In genomic region chr17:25874721-25875170, GRCm38 (mm10) we compare ENCODE assay signal across 8 mouse cellular contexts. TPM values are rescaled to one million over a fixed set of nuclear protein-coding genes. Genes with fewer than 3 reads are reported as not detected.
DNase-seq lines count a peak whose midpoint lies in the region; ATAC-seq and TF ChIP-seq lines count a peak whose summit lies in the region.

Gene Mettl26, plus strand, starts transcription at chr17:25875074.

- H3K27ac ChIP-seq in bone marrow, adult 2 months (ENCODE audit: control insufficient read depth, insufficient read depth, low read depth, low read length, poor library complexity), result peak within 1 kb of the TSS; percentile 70
- H3K27ac ChIP-seq in embryonic facial prominence, embryonic 14.5 days (replicated peaks; ENCODE audit: low read depth, low read length), result peak within 1 kb of the TSS; percentile 94
- peak within 1 kb of the TSS; percentile 91 for H3K27ac ChIP-seq in heart, adult 2 months
- peak within 1 kb of the TSS; percentile 91 for H3K27ac ChIP-seq in kidney, adult 2 months (ENCODE audit: insufficient read depth, low read depth, low read length)
- peak within 1 kb of the TSS; percentile 53 for H3K27ac ChIP-seq in limb, embryonic 11.5 days (replicated peaks; ENCODE audit: low read depth, low read length)
- peak within 1 kb of the TSS; percentile 95 for H3K27ac ChIP-seq in midbrain, embryonic 13.5 days
- H3K27ac ChIP-seq in small intestine, adult 2 months (ENCODE audit: insufficient read depth, low read depth, low read length), result peak within 1 kb of the TSS; percentile 71

- TF ChIP-seq POLR2A in bone marrow, adult 2 months (IDR thresholded peaks at IDR 0.05; ENCODE audit: borderline replicate concordance, control insufficient read depth, low read depth, low read length), result no peak
- no peak for TF ChIP-seq POLR2A in heart, adult 2 months (IDR thresholded peaks at IDR 0.05; ENCODE audit: insufficient read depth, low read depth, low read length)
- TF ChIP-seq POLR2A in kidney, adult 2 months (IDR thresholded peaks at IDR 0.05; ENCODE audit: low read depth, low read length), result no peak
- TF ChIP-seq POLR2A in small intestine, adult 2 months (IDR thresholded peaks at IDR 0.05; ENCODE audit: low read depth, low read length), result no peak

- intact Hi-C loops in heart, adult 2 months (cut with DNase I), result no loop called here

- peak; percentile 18; the same call in 1 of the 2 replicates for TF ChIP-seq CTCF in bone marrow, adult 2 months (IDR thresholded peaks at IDR 0.05; ENCODE audit: control insufficient read depth, insufficient read depth, low read length)
- peak; percentile 50; the same call in 1 of the 2 replicates for TF ChIP-seq CTCF in heart, adult 2 months (IDR thresholded peaks at IDR 0.05)
- no peak for TF ChIP-seq CTCF in kidney, adult 2 months (conservative IDR thresholded peaks at IDR 0.05; ENCODE audit: insufficient read depth, insufficient read length, low read depth, low read length)
- TF ChIP-seq CTCF in small intestine, adult 2 months (IDR thresholded peaks at IDR 0.05; ENCODE audit: extremely low read depth, insufficient read length, insufficient replicate concordance, low read depth, low read length), result no peak

- TF ChIP-seq EP300 in heart, adult 2 months (IDR thresholded peaks at IDR 0.05; ENCODE audit: insufficient read depth, low read depth, low read length), result peak; percentile 82

- peaks cover 5% of the 10 kb centered on the region for H3K4me1 ChIP-seq in bone marrow, adult 2 months (ENCODE audit: control insufficient read depth, insufficient read depth, low read length)
- H3K4me1 ChIP-seq in embryonic facial prominence, embryonic 14.5 days (ENCODE audit: control insufficient read depth, insufficient read depth, low read length), result peaks cover 7% of the 10 kb centered on the region; the same call in 1 of the 2 replicates
- peaks cover 6% of the 10 kb centered on the region; the same call in 1 of the 2 replicates for H3K4me1 ChIP-seq in heart, adult 2 months (ENCODE audit: control insufficient read depth, insufficient read depth, low read length)
- H3K4me1 ChIP-seq in kidney, adult 2 months (ENCODE audit: control insufficient read depth, insufficient read depth, low read length), result peaks cover 36% of the 10 kb centered on the region; the same call in 1 of the 2 replicates
- peaks cover 11% of the 10 kb centered on the region for H3K4me1 ChIP-seq in limb, embryonic 11.5 days (ENCODE audit: control insufficient read depth, insufficient read depth, low read length)
- H3K4me1 ChIP-seq in midbrain, embryonic 13.5 days (replicated peaks), result peaks cover 26% of the 10 kb centered on the region
- peaks cover 10% of the 10 kb centered on the region for H3K4me1 ChIP-seq in small intestine, adult 2 months (ENCODE audit: control insufficient read depth, insufficient read depth, insufficient read length, low read length)

- peak within 1 kb of the TSS; percentile 78 for H3K9ac ChIP-seq in embryonic facial prominence, embryonic 14.5 days (ENCODE audit: low read depth, low read length)
- peak within 1 kb of the TSS; percentile 82 for H3K9ac ChIP-seq in heart, adult 2 months (ENCODE audit: low read depth, low read length)
- H3K9ac ChIP-seq in limb, embryonic 11.5 days (ENCODE audit: low read length), result peak within 1 kb of the TSS; percentile 72
- H3K9ac ChIP-seq in midbrain, embryonic 13.5 days (replicated peaks), result peak within 1 kb of the TSS; percentile 90

- under 1% methylated on average over 25 of the region's 25 CpGs for WGBS in bone marrow, adult 2 months
- 1% methylated on average over 25 of the region's 25 CpGs for WGBS in embryonic facial prominence, embryonic 14.5 days
- under 1% methylated on average over 25 of the region's 25 CpGs for WGBS in heart, adult 2 months
- under 1% methylated on average over 25 of the region's 25 CpGs for WGBS in kidney, adult 2 months
- under 1% methylated on average over 25 of the region's 25 CpGs for WGBS in limb, embryonic 11.5 days
- under 1% methylated on average over 25 of the region's 25 CpGs for WGBS in midbrain, embryonic 13.5 days
- under 1% methylated on average over 25 of the region's 25 CpGs for WGBS in small intestine, adult 2 months

- H3K36me3 ChIP-seq in embryonic facial prominence, embryonic 14.5 days (ENCODE audit: control insufficient read depth, insufficient read depth, low read length), result peaks cover 15% of the 10 kb centered on the region
- H3K36me3 ChIP-seq in heart, adult 2 months (ENCODE audit: control insufficient read depth, insufficient read depth, low read length), result no peaks in the 10 kb centered on the region
- H3K36me3 ChIP-seq in kidney, adult 2 months (ENCODE audit: control insufficient read depth, insufficient read depth, low read length), result no peaks in the 10 kb centered on the region
- H3K36me3 ChIP-seq in limb, embryonic 11.5 days (ENCODE audit: control insufficient read depth, insufficient read depth, low read length), result 0 out of 2 replicates have a peak, but pooled peaks cover 4% of the 10 kb centered on the region
- H3K36me3 ChIP-seq in midbrain, embryonic 13.5 days, result peaks cover 23% of the 10 kb centered on the region
- peaks cover 8% of the 10 kb centered on the region; the same call in 1 of the 2 replicates for H3K36me3 ChIP-seq in small intestine, adult 2 months (ENCODE audit: control insufficient read depth, insufficient read depth, low read length)

- peak; percentile 94 for DNase-seq in A20 (ENCODE audit: low read depth, low spot score)
- DNase-seq in embryonic facial prominence, embryonic 14.5 days (ENCODE audit: low spot score), result peak; percentile 94
- DNase-seq in heart, adult 2 months, result peak; percentile 92 to 95
- DNase-seq in kidney, adult 2 months, result peak; percentile 96
- DNase-seq in limb, embryonic 11.5 days (ENCODE audit: low spot score), result peak; percentile 100

- no peaks in the 10 kb centered on the region for H3K27me3 ChIP-seq in embryonic facial prominence, embryonic 14.5 days (replicated peaks; ENCODE audit: control insufficient read depth, insufficient read depth, low read length)
- no peaks in the 10 kb centered on the region for H3K27me3 ChIP-seq in heart, adult 2 months (ENCODE audit: control insufficient read depth, insufficient read depth, low read length)
- H3K27me3 ChIP-seq in kidney, adult 2 months (replicated peaks; ENCODE audit: control insufficient read depth, insufficient read depth, low read length), result no peaks in the 10 kb centered on the region
- no peaks in the 10 kb centered on the region for H3K27me3 ChIP-seq in limb, embryonic 11.5 days (ENCODE audit: control insufficient read depth, insufficient read depth, low read length)
- no peaks in the 10 kb centered on the region for H3K27me3 ChIP-seq in midbrain, embryonic 13.5 days
- no peaks in the 10 kb centered on the region for H3K27me3 ChIP-seq in small intestine, adult 2 months (ENCODE audit: control insufficient read depth, insufficient read depth, low read length)

- ATAC-seq in embryonic facial prominence, embryonic 14.5 days (ENCODE audit: low read depth), result peak; percentile 80
- peak; percentile 55; the same call in 1 of the 2 replicates for ATAC-seq in limb, embryonic 11.5 days (ENCODE audit: insufficient number of reproducible peaks, low FRiP score, low TSS enrichment, low read depth)
- ATAC-seq in midbrain, embryonic 13.5 days, result peak; percentile 53

- H3K4me3 ChIP-seq in bone marrow, adult 2 months (replicated peaks; ENCODE audit: control insufficient read depth, low read depth, low read length), result peak within 1 kb of the TSS; percentile 99
- peak within 1 kb of the TSS; percentile 79 for H3K4me3 ChIP-seq in embryonic facial prominence, embryonic 14.5 days (ENCODE audit: low read depth, low read length)
- peak within 1 kb of the TSS; percentile 82 for H3K4me3 ChIP-seq in heart, adult 2 months
- H3K4me3 ChIP-seq in kidney, adult 2 months (ENCODE audit: insufficient read depth, low read depth, low read length), result peak within 1 kb of the TSS; percentile 99
- H3K4me3 ChIP-seq in limb, embryonic 11.5 days (ENCODE audit: low read depth, low read length), result peak within 1 kb of the TSS; percentile 76
- peak within 1 kb of the TSS; percentile 80 for H3K4me3 ChIP-seq in midbrain, embryonic 13.5 days (replicated peaks)
- peak within 1 kb of the TSS; percentile 78 for H3K4me3 ChIP-seq in small intestine, adult 2 months (ENCODE audit: low read depth, low read length)

- H3K4me2 ChIP-seq in embryonic facial prominence, embryonic 14.5 days (ENCODE audit: low read depth, low read length), result peak within 1 kb of the TSS; percentile 85
- H3K4me2 ChIP-seq in limb, embryonic 11.5 days (ENCODE audit: low read depth, severe bottlenecking), result peak within 1 kb of the TSS; percentile 88
- H3K4me2 ChIP-seq in midbrain, embryonic 13.5 days (replicated peaks), result peak within 1 kb of the TSS; percentile 95

- H3K9me3 ChIP-seq in embryonic facial prominence, embryonic 14.5 days (ENCODE audit: control insufficient read depth, low read length), result no peaks in the 10 kb centered on the region
- no peaks in the 10 kb centered on the region for H3K9me3 ChIP-seq in limb, embryonic 11.5 days (ENCODE audit: control insufficient read depth, low read length)
- H3K9me3 ChIP-seq in midbrain, embryonic 13.5 days, result no peaks in the 10 kb centered on the region

- no peaks in the 10 kb centered on the region for H3K79me2 ChIP-seq in heart, adult 2 months (replicated peaks; ENCODE audit: control insufficient read depth, insufficient read depth, low read length)

RNA-seq across cellular contexts. Expression of gene Mettl26, which starts in this region (rescaled TPM):
- polyA plus RNA-seq in bone marrow, adult 2 months (2011; ENCODE audit: insufficient read depth, insufficient read length, low replicate concordance, missing spikeins), result 25.6 and 30.0 TPM in 2 replicates
- 40.6 and 44.1 TPM in 2 replicates for polyA plus RNA-seq in embryonic facial prominence, embryonic 14.5 days (2014; fragmentation: Nextera tagmentation; extraction: Ambion mirVana)
- total RNA-seq in heart, adult 2 months (2021), result 10 to 100 TPM; 12.7 TPM
- polyA plus RNA-seq in heart, adult 2 months (2012; rRNA removed), result 24.8 and 30.5 TPM in 2 replicates
- 509 and 656 TPM in 2 replicates for polyA plus RNA-seq in kidney, adult 2 months (2012; rRNA removed)
- polyA plus RNA-seq in limb, embryonic 11.5 days (2014; fragmentation: Nextera tagmentation; extraction: Ambion mirVana), result 55.9 and 60.9 TPM in 2 replicates
- 69.7 and 75.4 TPM in 2 replicates for polyA plus RNA-seq in midbrain, embryonic 13.5 days (2015; fragmentation: Nextera tagmentation; extraction: Ambion mirVana)
- 149 and 196 TPM in 2 replicates for polyA plus RNA-seq in small intestine, adult 2 months (2012; rRNA removed)

Comparison
In these comparisons a context has a peak if more than half of its experiments do, and no peak if none do; other contexts are left out.
1. Peak in every context shown above with its lines: DNase-seq, ATAC-seq, H3K4me3 ChIP-seq and H3K27ac ChIP-seq.
2. CTCF ChIP-seq: peak in bone marrow, adult 2 months (single experiment) and heart, adult 2 months (single experiment); none in kidney, adult 2 months (single experiment) and small intestine, adult 2 months (single experiment).